Mouse (Mus musculus) adipocyte (in vitro differentiated cells): ENCODE results near the gene Chrna9.

Experiments
- DNase-seq: peaks from one replicate; pipeline ENCODE4 v3.0.0-alpha.2; 2016; ENCODE audit warnings: low spot score

Gene Chrna9

DNA sequence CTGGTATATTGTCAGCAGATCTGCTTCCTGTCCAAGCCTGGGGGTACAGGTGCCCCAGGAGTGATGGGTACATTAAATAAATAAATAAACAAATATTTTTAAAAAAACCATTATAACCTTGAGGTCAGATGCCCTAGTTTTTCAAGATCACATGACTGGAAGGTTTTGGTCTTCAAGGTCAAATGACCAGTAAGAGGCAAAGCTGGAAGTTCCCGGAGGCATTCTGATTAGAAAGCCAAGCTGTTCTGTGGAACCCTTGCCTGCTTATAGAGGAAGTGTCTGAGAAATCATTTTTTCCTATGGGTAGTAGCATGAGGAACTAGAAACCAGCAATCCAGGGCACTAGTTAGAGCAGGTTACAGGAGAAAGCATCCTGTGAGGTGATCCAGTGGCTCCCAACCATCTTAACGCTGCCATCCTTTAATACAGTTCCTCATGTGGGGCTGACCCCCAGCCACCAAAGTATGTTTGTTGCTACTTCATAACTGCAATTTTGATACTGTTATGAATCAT lies 80.8 kb downstream of the Chrna9 start:
- no peak for DNase-seq

DNA sequence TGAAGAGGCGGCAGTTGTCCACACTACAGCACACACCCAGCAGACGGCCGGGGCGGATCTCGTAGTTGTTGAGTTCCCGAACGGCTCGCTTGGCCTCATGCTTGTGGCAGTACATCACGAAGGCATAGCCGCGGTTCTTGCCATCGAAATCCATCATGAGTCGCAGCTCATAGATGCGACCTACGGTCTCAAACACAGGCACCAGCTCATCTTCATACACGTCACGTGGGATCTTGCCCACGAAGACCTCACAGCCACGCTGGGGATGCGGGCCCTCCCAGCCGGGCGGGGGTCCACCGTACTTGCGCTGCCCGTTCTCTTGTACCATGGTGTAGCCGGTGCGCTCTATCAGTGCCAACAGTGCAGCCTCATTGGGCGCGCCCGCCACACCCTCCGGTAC lies 92.1 kb downstream of the Chrna9 start:
- no peak for DNase-seq
